Mouse (Mus musculus) testis, postnatal 10 days (tissue): ENCODE measurements around the gene Aarsd1.
"Not testable (repeated sequence)": the region's sequence is repeated elsewhere in the genome, so short reads cannot be mapped to it uniquely, and the experiment has no call there.

Experiments used
- DNase-seq: peaks from one replicate; pipeline ENCODE4 v3.0.0; 2021; ENCODE audit warnings: low spot score

Gene Aarsd1

GRCm38 (mm10) chr11:101417101-101417855 is at the start of gene Aarsd1:
TSS of gene Aarsd1 (minus strand) at chr11:101417615.
- peak; percentile 94 for DNase-seq

- not testable (repeated sequence) for DNase-seq
Observed at GRCm38 (mm10) chr11:101466552-101466950, 49.1 kb upstream of the Aarsd1 start.

DNA sequence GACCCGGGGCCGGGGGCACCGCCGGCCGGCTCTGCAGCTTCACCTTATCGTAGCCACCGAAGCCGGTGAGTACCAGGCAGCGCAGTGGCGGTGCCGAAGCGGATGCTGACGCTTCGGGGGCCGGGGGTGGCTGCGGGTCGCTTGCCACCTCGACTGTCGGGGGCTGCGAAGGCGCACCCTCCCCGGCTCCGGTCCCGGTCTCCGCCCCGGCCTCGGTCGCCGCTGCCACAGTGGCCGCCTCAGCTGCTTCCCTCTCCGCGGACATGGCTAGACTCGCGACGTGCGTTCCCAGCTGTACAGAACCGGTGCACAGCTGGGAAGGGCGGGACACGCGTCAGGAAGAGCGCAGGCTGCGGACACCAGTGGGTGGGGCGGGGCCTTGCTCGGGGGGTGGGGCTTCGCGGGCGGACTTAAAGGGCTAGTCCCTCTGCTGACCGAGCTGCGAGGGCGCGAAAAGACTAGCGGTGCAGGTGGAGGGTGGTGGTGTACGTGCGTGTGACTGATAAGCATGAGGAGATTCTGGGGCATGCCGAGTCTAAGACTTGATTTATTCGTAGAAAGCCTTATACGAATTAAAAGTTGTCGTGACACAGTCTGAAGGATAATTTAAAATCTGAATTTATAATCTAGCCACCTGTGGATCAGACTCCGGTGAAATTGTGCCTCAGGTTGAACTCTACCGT is 48.6 kb upstream of the Aarsd1 start, which contains the start of gene Vat1:
Gene Vat1, minus strand, starts transcription at position 362 of the 683 bp plus-strand sequence.
- peak; percentile 86 for DNase-seq

- peak; percentile 77 for DNase-seq
Observed at GRCm38 (mm10) chr11:101465101-101465868, 47.9 kb upstream of the Aarsd1 start.

DNA sequence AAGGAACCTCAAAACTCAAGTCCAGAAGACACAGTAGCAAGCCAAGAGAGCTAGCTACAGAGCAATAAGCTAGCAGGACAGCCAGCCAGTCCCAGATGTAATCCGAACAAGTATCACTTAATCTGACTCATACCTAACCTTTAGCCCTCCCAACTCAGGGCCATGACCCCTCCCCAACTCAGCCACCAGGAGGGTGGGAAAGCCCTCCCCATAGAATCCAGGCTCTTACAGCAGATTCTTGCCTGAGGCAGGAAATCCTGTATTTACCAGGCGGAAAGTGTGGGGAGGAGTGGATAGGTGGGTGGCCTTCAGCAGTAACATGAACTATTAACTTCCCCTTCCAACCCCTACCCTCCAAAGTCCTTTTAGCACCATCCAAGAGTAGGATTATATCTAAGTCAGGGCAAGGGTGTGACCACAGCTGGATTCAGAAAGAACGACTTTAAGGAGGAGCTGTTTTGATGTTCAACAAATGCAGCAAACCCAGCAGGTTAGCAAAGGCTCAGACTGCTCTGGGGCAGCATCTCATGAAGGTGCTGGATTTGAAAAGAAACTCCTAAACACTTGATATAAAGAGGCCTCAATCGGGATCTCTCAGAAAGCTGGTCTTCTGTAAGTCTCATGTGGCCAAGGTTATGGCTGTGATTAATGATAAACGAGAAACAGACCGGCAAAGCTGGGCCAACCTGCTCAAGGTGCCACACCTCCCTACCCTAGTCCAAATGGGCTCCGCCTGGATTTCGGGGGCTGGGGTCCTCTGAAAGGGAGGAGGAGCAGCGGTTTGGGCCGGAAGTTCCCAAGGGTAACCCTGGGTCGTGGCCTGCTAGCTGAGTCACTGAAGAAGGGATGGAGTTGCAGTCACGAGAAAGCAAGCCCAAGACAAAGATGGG is 47.0 kb upstream of the Aarsd1 start, which contains the start of gene Rnd2:
Gene Rnd2, plus strand, starts transcription at position 789 of the 890 bp plus-strand sequence.
- DNase-seq = no peak

- no peak for DNase-seq
Observed at GRCm38 (mm10) chr11:101462583-101463440, 45.4 kb upstream of the Aarsd1 start.

DNA sequence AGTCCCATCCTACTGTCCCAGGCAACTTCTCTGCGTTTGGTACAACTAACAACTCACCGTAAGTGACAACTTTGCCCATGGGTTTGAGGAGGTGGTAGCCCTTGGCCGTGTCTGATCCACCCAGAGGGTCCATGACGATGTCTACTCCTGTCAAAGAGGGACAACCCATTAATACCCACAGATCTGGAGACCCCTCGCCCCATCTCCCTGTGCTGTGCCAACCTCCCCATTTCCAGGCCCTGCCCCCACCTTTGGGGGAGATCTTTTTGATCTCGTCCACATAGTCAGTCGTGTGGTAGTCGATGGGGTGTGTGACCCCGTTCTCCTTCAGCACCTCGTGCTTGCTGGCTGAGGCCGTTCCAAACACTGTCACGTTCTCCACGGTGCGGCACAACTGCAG is 44.7 kb upstream of the Aarsd1 start:
- DNase-seq = no peak

DNA sequence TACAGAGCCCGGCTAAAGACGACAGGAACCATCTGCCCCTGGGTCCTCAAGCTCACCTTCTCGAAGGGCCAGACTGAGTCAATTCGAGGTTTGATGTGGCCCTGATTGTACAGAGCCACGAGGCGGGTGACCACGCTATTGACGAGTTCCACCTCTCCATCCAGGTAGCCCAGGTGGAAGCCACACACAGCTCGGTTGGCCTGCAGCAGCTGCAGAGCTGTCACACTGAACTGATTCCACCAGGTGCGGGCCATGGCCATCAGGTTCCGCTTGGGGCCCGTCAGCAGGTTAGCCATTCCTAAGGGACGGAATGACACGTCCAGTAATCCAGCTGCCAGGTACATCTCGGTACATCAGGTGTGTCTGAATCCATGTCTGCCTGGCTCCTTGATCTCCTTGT is 42.9 kb upstream of the Aarsd1 start:
- DNase-seq = no peak

GRCm38 (mm10) chr11:101459716-101460115 is 42.3 kb upstream of the Aarsd1 start:
- DNase-seq = no peak

- no peak for DNase-seq
Observed at GRCm38 (mm10) chr11:101458217-101458616, 40.8 kb upstream of the Aarsd1 start.

DNA sequence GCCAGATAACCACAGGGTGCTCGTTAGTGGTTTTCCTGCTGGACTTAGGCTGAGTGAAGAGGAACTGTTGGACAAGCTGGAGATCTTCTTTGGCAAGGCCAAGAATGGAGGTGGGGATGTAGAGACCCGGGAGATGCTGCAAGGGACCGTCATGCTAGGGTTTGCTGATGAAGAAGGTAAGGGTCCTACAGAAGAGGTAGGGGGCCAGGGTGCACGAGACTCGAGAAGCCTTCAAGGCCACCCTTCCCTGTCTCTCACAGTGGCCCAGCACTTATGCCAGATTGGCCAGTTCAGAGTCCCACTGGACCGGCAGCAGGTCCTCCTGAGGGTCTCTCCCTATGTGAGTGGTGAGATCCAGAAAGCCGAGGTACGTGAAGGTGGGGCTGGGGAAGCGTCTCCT is 40.2 kb upstream of the Aarsd1 start:
- no peak for DNase-seq

GRCm38 (mm10) chr11:101455627-101456026 is 38.2 kb upstream of the Aarsd1 start:
- no peak for DNase-seq

DNA sequence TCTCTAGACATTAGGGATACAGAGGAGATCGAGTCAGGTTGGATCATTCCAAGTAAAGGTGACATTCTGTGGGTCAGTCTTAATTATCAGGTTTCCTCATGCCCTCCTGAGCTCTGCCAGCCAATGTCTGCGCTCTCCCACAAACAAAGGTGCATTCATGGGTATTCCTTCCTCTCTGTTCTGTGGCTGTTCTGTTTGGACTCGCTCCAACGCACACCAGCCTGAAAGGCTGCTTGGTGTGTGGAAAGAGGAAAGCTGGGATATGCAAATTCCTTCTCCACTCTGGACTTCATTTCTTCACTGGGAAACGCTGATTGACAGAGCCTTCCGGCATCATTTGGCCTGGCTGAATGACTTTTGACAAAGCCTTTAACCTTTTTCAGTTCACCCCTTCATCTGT is 37.3 kb upstream of the Aarsd1 start:
- DNase-seq = no peak

GRCm38 (mm10) chr11:101452093-101452774 is 34.8 kb upstream of the Aarsd1 start:
- DNase-seq = no peak

DNA sequence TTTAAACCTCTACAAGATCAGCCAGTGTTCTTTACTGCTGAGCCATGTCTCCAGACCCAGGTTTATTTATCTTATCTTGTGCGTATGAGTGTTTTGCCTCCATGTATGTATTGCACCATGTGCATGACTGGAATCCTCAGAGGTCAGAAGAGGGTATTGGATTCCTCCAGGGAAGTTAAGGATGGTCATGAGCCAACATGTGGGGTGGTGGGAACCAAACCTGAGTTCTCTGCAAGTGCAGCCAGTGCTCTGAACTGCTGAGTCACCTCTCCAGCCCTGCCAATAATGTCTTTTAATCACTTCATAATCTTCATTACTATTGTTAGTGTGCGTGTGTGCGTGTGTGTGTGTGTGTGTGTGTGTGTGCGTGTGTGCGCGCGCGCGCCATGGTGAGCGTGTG is 34.1 kb upstream of the Aarsd1 start:
- no peak for DNase-seq

- DNase-seq = no peak
Observed at GRCm38 (mm10) chr11:101450394-101450793, 33.0 kb upstream of the Aarsd1 start.

DNA sequence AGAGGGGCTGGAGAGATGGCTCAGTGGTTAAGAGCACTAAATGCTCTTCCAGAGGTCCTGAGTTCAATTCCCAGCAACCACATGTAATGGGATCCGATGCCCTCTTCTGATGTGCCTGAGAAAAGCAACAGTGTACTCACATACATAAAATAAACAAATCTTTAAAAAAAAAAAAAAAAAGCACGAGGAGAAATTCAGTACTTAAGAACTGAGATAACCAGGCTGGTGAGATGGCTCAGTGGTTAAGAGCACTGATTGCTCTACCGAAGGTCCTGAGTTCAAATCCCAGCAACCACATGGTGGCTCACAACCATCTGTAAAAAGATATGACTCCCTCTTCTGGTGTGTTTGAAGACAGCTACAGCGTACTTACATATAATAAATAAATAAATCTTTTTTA is 32.2 kb upstream of the Aarsd1 start:
- not testable (repeated sequence) for DNase-seq

DNA sequence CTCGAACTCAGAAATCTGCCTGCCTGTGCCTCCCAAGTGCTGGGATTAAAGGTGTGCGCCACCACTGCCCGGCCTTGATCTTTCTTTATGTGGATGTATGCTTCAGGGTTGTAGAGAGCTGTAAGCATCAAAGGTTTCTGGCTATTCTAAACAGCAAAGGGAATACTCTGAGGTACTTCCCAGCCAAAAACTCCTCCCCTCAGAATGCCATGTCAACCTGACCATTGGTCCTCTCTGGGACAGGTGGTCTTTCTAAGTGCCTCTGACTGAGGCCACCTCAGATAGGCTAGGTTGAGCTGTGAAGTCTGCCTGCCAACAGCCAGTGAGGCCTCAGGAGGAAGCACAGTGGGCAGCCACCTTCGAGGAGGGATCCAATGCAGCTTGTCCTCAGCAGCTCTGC is 31.5 kb upstream of the Aarsd1 start:
- DNase-seq = no peak

GRCm38 (mm10) chr11:101448274-101448746 is 30.9 kb upstream of the Aarsd1 start, which contains the start of gene Ifi35:
TSS of gene Ifi35 (plus strand) at chr11:101448407.
- DNase-seq = peak; percentile 78

GRCm38 (mm10) chr11:101447786-101448185 is 30.4 kb upstream of the Aarsd1 start:
- DNase-seq = no peak
